Mouse (Mus musculus) thymus, postnatal 36 days (tissue): ENCODE data around the gene Lmo2.

Experiments
- DNase-seq, 2 experiments: peaks; one replicate each; pipeline ENCODE4 v3.0.0; 2022; ENCODE audit warnings: mixed read lengths in 2 of 2

The Lmo2 gene

GRCm38 (mm10) chr2:103957649-103958546 is at the start of gene Lmo2:
Gene Lmo2 (plus strand): TSS chr2:103957986.
- no peak for DNase-seq

- no peak for DNase-seq
Measured at GRCm38 (mm10) chr2:103910601-103911000, 47.2 kb upstream of the Lmo2 start.

GRCm38 (mm10) chr2:103912481-103913251 is 45.1 kb upstream of the Lmo2 start:
- no peak for DNase-seq

- no peak for DNase-seq
Measured at GRCm38 (mm10) chr2:103913252-103913650, 44.5 kb upstream of the Lmo2 start.

- DNase-seq: no peak
Measured at GRCm38 (mm10) chr2:103916069-103916468, 41.7 kb upstream of the Lmo2 start.

GRCm38 (mm10) chr2:103917375-103917774 is 40.4 kb upstream of the Lmo2 start:
- no peak for DNase-seq

GRCm38 (mm10) chr2:103918375-103918774 is 39.4 kb upstream of the Lmo2 start:
- no peak for DNase-seq

- DNase-seq: no peak
Measured at GRCm38 (mm10) chr2:103919488-103919887, 38.3 kb upstream of the Lmo2 start.

- DNase-seq: no peak
Measured at GRCm38 (mm10) chr2:103926586-103927113, 31.1 kb upstream of the Lmo2 start.

- no peak for DNase-seq
Measured at GRCm38 (mm10) chr2:103927610-103928145, 30.1 kb upstream of the Lmo2 start.

GRCm38 (mm10) chr2:103930306-103931019 is 27.3 kb upstream of the Lmo2 start:
- no peak for DNase-seq

- DNase-seq: no peak
Measured at GRCm38 (mm10) chr2:103931511-103931911, 26.3 kb upstream of the Lmo2 start.

- no peak for DNase-seq
Measured at GRCm38 (mm10) chr2:103932025-103932424, 25.8 kb upstream of the Lmo2 start.

- no peak for DNase-seq
Measured at GRCm38 (mm10) chr2:103932480-103932879, 25.3 kb upstream of the Lmo2 start.

GRCm38 (mm10) chr2:103934270-103934669 is 23.5 kb upstream of the Lmo2 start:
- no peak for DNase-seq

- DNase-seq: no peak
Measured at GRCm38 (mm10) chr2:103934670-103935069, 23.1 kb upstream of the Lmo2 start.

GRCm38 (mm10) chr2:103935691-103936435 is 21.9 kb upstream of the Lmo2 start:
- no peak for DNase-seq

- DNase-seq: no peak
Measured at GRCm38 (mm10) chr2:103936666-103937065, 21.1 kb upstream of the Lmo2 start.

- no peak for DNase-seq
Measured at GRCm38 (mm10) chr2:103937670-103938069, 20.1 kb upstream of the Lmo2 start.

GRCm38 (mm10) chr2:103938573-103938972 is 19.2 kb upstream of the Lmo2 start:
- no peak for DNase-seq

GRCm38 (mm10) chr2:103939003-103939402 is 18.8 kb upstream of the Lmo2 start:
- no peak for DNase-seq

- DNase-seq: no peak
Measured at GRCm38 (mm10) chr2:103941085-103941484, 16.7 kb upstream of the Lmo2 start.
